In genomic region chr5:120550673-120551072, GRCm38 (mm10) we compare ENCODE assay signal across 20 mouse cellular contexts.
"Had no signal": no experiment of that assay in that cellular context is flagged by ENCODE, and none has a peak within 500 bp of the region (broad histone marks: within the 10 kb centered on the region; RNA-seq: fewer than 3 reads in every experiment).

No protein-coding gene starts in this region.

- H3K4me2 ChIP-seq: liver, embryonic 15.5 days; lung, embryonic 15.5 days; midbrain, embryonic 11.5 days; midbrain, embryonic 13.5 days; midbrain, embryonic 15.5 days; neural tube, embryonic 13.5 days; neural tube, embryonic 15.5 days had no signal

- H3K9ac ChIP-seq: liver, embryonic 15.5 days; liver, postnatal 0 days; lung, embryonic 15.5 days; midbrain, embryonic 13.5 days; midbrain, embryonic 15.5 days; neural tube, embryonic 13.5 days; neural tube, embryonic 15.5 days had no signal

- DNase-seq: liver, postnatal 0 days; lung, adult 2 months; lung, postnatal 14 days; lung, postnatal 36 days; retina, postnatal 1 day; right cerebral cortex, postnatal 14 days; spleen, adult 18-20 months; thymus, adult 2 months; thymus, postnatal 25 days; thymus, postnatal 4 days had no signal

- H3K27me3 ChIP-seq: liver, embryonic 15.5 days; lung, embryonic 15.5 days; megakaryocyte, embryonic 14.5 days; midbrain, embryonic 13.5 days; midbrain, embryonic 15.5 days; neural tube, embryonic 13.5 days; neural tube, embryonic 15.5 days had no signal

- H3K4me1 ChIP-seq: liver, embryonic 15.5 days; lung, embryonic 15.5 days; midbrain, embryonic 13.5 days; midbrain, embryonic 15.5 days; neural tube, embryonic 13.5 days; neural tube, embryonic 15.5 days had no signal

- ATAC-seq: liver, postnatal 0 days; lung, postnatal 0 days; midbrain, embryonic 13.5 days; midbrain, embryonic 15.5 days had no signal

- H3K36me3 ChIP-seq: midbrain, embryonic 15.5 days had no signal

- H3K27ac ChIP-seq: liver, embryonic 15.5 days; lung, embryonic 15.5 days; macrophage; midbrain, embryonic 13.5 days; midbrain, embryonic 15.5 days; neural tube, embryonic 13.5 days; neural tube, embryonic 15.5 days had no signal

- H3K9me3 ChIP-seq: liver, embryonic 15.5 days; lung, embryonic 15.5 days; megakaryocyte, embryonic 14.5 days; midbrain, embryonic 13.5 days; midbrain, embryonic 15.5 days; neural tube, embryonic 13.5 days; neural tube, embryonic 15.5 days had no signal

- H3K4me3 ChIP-seq: liver, embryonic 15.5 days; lung, embryonic 15.5 days; megakaryocyte, embryonic 14.5 days; midbrain, embryonic 13.5 days; midbrain, embryonic 15.5 days; neural tube, embryonic 13.5 days; neural tube, embryonic 15.5 days had no signal
